Mouse (Mus musculus): Measurements from ENCODE around the gene Six6.

The Six6 gene

DNA sequence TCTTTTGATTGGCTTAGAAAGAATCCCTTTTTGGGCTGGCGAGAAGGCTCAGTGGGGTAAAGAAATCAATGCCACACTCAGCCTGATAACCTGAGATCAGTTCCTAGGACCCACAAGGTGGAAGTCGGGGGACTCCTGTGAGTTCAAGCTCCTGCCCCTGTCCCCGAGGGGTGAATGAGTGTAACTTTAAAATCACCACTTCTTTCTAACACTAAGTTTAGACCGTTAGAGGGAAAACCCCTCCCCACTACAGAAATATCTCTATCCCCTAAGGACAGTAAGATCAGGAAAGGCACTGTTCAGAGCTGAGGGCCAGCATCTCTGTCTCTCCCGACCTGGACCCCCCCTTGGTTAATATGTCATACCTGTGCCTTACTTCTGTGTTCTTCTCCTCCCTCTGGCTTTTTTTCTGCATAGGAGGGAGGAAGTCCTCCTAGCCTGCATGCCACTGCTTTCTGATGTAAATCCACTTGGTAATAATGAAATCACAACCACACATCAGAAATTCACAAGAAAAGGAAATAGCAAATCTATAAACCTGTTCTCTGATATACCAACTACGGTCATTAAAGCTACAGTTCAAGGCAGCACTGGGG, 18.2 kb downstream of the Six6 start:
- no peak for DNase-seq (ENCODE audit: low read depth, low spot score)

DNA sequence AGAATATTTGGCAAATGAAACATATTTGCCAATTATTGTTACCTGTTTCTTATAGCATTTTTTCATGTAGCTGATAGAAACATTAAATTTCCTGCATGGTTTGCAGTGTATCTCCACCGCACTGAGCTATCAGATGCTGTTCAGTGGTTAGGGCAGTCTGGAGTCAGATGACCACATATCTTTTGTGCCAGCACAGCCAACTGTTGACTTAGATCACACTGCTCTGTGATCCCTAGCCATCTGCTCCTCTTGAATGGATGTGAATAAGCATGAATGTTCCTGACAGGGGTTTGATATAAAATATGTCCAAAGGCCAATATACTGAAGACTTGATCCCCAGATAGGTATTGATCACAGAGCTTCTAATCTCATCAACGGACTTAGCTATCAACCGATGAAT, 18.8 kb downstream of the Six6 start:
- DNase-seq (ENCODE audit: low read depth, low spot score) = no peak

DNA sequence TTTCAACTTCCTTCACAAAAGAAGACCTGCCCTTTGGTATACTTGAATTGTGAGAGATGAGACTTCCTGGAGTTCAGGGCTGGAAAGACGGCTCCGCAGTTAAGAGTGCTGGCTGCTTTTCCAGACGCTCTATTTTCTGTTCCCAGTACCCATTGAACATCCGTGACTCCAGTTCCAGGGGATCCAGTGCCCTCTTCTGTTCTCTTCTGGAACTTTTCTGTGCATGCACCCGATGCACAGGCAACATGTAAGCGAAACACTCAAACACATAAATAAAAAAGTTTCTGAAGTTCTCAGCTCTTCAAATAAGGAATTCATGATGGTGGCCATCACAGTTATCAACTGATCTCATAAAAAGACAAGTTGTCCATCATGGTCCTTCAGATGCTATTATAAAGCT, 23.1 kb downstream of the Six6 start:
- DNase-seq (ENCODE audit: low read depth, low spot score) = peak; percentile 64

DNA sequence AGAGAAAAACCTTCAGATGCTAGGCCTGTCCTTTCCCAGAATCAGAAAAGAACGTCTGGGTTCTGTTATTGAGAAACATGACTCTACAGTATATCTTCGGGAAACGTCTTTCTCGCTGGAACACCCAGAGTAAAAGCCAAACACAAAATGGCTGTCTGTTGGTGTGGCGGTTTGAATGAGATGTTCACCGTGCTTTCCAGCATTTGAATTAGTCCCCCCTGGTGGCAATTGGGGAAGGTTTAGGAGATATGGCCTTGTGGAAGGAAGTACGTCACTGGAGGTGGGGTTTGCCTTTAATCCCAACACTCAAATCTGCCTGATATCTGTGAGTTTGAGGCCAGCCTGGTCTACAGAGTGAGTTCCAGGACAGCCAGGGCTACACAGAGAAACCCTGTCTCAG, 27.8 kb downstream of the Six6 start:
- peak; percentile 59 for DNase-seq (ENCODE audit: low read depth, low spot score)

DNA sequence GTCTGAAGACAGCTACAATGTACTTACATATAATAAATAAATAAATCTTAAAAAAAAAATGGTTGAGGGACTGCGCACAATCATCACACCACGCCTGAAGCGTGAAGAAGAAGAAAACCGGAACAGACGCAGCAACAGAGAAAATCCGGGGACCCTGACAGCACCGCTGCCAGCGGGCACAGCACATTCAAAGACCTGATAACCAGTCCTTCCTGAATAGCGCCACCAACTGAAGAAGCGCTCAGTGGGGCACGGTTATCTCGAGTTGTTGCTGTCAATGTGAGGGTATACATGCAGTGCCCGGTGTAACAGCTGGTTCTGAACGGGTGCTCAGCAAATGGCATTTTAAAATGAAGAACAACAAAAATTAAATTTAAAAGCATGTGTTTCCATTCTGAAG, 30.9 kb downstream of the Six6 start:
- DNase-seq (ENCODE audit: low read depth, low spot score) = no peak

DNA sequence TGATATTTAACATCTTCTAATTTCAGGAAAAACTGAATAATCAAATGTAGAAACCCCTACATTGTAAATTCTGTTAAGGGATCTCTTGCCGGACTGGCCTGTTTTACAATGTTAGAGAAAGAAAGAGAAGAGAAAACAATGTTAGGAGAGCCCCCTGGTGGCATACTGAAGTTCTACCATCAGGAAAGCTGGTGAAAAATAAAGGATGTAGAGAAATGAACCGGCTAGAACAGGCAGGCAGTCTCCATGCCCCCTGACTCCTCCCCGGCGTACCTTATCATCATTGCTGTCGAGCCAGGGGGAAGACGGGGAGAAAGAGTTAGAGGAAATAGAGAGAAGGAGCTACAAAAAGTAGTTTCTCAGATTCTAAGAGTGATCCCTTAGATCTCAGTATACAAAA, 33.5 kb downstream of the Six6 start:
- peak; percentile 72 for DNase-seq (ENCODE audit: low read depth, low spot score)

DNA sequence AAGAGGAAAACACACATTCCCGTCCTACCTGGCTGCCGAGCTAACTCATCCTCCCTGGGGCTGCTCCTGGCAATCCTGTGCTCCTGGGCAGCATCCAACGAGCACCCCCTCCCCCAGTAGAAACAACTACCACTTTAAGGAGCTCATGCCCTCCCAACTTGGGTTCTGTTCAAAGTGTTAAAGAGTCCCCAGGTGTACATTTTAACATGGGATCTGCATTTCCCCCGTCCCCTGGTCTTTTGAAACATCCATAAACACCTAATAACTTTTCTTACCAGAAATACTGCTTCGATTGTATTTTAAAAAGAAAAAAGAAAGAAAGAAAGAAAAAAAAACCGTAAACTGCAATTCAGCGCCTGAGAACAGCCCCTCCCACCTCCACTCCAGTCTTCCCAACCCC, 36.5 kb downstream of the Six6 start:
- DNase-seq (ENCODE audit: low read depth, low spot score) = peak; percentile 34

DNA sequence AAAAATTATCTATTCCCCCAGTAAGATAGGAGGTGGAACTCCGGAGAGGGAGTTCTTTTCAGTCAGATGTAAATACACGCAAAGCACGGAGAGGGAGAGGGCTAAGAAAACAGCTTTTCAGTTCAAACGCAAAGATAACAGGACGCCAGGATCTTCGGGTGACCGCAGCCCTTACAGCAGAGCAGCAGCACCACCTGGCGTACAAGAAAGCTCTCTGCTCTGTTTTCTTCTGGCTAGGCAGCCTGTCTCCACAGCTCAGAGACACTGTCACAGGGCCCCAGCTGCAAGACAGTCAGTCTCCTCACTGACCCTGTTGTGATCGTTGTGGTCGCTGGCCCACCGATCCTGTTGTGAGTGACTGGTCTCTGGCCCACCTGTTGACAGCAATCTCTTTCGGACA, 37.0 kb downstream of the Six6 start:
- DNase-seq (ENCODE audit: low read depth, low spot score) = peak; percentile 90

DNA sequence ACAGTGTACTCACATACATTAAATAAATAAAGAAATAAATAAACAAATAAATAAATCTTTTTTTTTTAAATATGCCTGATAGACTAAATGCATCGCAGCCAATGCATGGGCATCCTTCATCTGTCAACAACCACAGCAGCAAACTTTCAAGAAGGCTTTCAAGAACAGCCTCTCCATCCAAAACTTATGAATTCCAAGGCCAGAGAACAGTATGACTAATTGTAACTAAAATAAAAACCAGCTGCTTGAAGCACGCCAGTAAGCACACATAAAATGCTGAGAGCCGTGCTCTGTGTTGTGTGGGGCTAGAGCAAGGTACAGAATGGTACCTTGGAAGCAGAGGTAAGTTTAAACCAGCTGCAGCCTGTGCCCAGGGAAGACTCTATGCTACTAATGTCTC, 38.2 kb downstream of the Six6 start:
- no peak for DNase-seq (ENCODE audit: low read depth, low spot score)

DNA sequence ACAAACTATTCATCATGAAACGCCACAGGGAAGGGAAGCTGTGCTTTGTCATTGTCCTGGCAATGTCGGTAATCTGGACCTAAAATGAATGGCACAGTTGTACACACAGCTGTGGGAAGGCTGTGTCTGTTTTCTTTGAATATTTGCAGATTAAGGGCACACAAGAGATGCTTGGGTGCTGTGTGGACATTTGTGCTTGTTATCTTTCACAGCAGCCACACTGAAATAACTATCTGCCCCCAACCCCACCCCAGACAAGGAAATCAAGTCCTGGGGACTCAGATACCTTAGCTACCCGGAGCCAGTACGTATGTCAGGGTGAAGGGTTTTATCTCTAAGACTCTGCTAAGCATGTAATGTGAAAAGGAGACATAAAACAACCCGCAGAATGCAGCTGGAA, 39.5 kb downstream of the Six6 start:
- no peak for DNase-seq (ENCODE audit: low read depth, low spot score)

DNA sequence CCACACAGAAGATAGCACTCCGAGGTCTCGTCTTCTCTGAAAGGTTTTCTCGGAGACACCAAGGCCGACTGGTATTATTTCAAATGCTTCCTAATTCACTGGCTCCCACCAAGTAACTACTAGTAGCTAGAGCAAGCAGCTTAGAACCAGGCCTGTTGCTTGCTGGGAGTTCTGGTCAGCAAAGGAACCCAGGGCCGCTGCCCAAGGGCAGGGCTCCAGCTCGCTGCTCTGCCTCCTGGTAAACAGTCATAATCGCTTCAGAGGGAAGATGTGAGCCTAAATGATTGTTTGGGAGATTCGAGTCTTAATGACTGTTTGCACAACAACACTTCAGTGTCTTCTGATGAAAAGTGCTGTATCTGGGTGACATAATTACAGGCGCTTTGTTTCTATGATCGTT, 42.9 kb downstream of the Six6 start:
- no peak for DNase-seq (ENCODE audit: low read depth, low spot score)

DNA sequence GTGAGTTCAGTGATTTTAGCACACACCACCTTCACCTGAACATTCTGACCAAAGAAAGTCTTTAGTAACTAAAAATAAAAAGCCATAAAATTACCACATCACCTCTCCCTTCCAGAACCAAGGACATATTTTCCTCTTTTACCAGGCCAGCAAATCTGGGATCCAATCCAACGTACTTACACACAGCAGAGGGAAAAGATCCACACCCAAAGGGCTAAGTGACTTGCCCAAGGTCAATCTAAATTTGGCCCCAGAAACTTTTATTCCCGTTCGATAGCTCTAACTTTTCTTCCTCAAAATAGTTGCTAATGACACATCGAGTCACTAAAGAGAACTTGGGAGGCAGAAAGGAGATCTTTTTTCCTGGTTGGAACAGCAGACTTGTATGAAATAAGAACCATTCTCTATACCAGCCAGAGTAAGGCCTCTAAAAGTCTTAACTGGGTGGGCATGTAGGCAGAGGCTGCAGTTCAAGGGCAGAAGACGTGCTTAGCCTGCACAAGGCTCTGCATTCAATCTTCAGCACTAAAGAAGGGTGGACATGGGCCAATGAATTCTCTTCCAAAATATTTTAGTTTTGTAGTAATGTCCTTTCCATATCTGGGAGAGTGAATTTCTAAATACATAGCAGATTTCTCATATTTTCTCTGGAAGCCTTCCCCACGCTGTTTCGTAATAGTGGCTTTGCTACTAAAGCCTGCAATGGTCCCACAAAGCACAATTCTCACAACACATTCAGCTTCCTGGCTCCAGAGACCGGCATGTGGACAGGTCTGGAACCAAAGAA, 43.6 kb downstream of the Six6 start:
- no peak for DNase-seq (ENCODE audit: low read depth, low spot score)

All from ES-CJ7 (cell line).